Mouse (Mus musculus): ENCODE measurements around the gene Wdr70.

DNA sequence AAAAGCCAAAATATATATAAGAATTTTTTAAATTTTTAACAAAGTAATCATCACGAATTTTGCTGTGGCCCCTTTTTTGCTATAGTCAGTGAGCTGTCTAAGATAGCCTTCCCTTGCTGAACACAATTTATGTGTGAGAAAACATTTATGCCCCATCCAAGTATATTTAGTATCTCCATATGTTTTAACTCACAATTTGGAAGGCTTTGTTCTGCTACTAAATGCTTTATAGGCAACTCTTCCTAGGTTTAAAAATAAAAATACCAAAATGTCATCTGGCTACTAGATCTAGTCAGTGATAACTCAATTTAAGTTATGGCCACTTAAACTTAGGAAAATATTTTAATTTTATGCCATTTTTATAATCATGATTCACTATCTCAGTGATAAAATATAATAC, 142.1 kb downstream of the Wdr70 start:
- TF ChIP-seq CTCF (IDR thresholded peaks at IDR 0.05; ENCODE audit: extremely low read depth, insufficient read depth, low read length) (no peak), POLR2A (IDR thresholded peaks at IDR 0.05; ENCODE audit: extremely low read depth, insufficient read depth, low read length) (no peak)
